Mouse (Mus musculus) neural tube, embryonic 11.5 days (tissue): ENCODE results near the gene Cry2. TPM values are rescaled to one million over a fixed set of nuclear protein-coding genes. Genes with fewer than 3 reads are reported as not detected.
"Not testable (repeated sequence)": the region's sequence is repeated elsewhere in the genome, so short reads cannot be mapped to it uniquely, and the experiment has no call there.

Experiments used
- ATAC-seq: fragments of 200-750 bp; cut with Nextera tagmentation; 2 replicates; pipeline ENCODE4 v1.8.0; 2017; ENCODE audit warnings: moderate number of reproducible peaks, mild to moderate bottlenecking, moderate TSS enrichment, moderate library complexity; ENCODE audit not compliant: insufficient read depth, low FRiP score, low TSS enrichment
- DNase-seq: peaks from one replicate; pipeline ENCODE4 v3.0.0-alpha.2; 2015; ENCODE audit warnings: low spot score
- H3K27ac ChIP-seq: fragments of 300-500 bp; sonication (generic); 2 replicates; pipeline ENCODE4 v1.5.1; 2014; ENCODE audit warnings: low read depth, mild to moderate bottlenecking, low read length
- H3K27me3 ChIP-seq: fragments of 300-500 bp; sonication (generic); 2 replicates; pipeline ENCODE4 v1.6.1; 2014; ENCODE audit warnings: mild to moderate bottlenecking, low read length, mixed read lengths; ENCODE audit not compliant: control insufficient read depth, insufficient read depth
- H3K36me3 ChIP-seq: fragments of 300-500 bp; sonication (generic); 2 replicates; pipeline ENCODE4 v1.6.1; 2014; ENCODE audit warnings: mild to moderate bottlenecking, low read length, moderate library complexity, mixed read lengths; ENCODE audit not compliant: control insufficient read depth, insufficient read depth
- H3K4me1 ChIP-seq: fragments of 300-500 bp; sonication (generic); 2 replicates; pipeline ENCODE4 v1.6.1; 2014; ENCODE audit warnings: low read length, mixed read lengths; ENCODE audit not compliant: control insufficient read depth, insufficient read depth
- H3K4me2 ChIP-seq: fragments of 300-500 bp; sonication (generic); 2 replicates; pipeline ENCODE4 v1.6.1; 2014; ENCODE audit warnings: low read depth, mild to moderate bottlenecking, moderate library complexity
- H3K4me3 ChIP-seq: fragments of 300-500 bp; sonication (generic); 2 replicates; pipeline ENCODE4 v1.5.1; 2014; ENCODE audit warnings: low read depth, low read length
- H3K9ac ChIP-seq: fragments of 300-500 bp; sonication (generic); 2 replicates; pipeline ENCODE4 v1.6.1; 2014; ENCODE audit warnings: mild to moderate bottlenecking, low read length
- H3K9me3 ChIP-seq: fragments of 300-500 bp; sonication (generic); 2 replicates; pipeline ENCODE4 v1.6.1; 2016; ENCODE audit warnings: low read length; ENCODE audit not compliant: control insufficient read depth
- WGBS: fragments of 180-500 bp; shearing (Covaris S2); extraction: QIAGEN DNeasy Blood & Tissue Kit; methylation state at CpG from one replicate; pipeline ENCODE4 v1.1.7; 2014; 5-methylcytosine and 5-hydroxymethylcytosine counted together
- polyA plus RNA-seq: library from polyadenylated mRNA; unstranded; fragments of >200 nt; fragmentation: Nextera tagmentation; extraction: Ambion mirVana; gene quantifications from 2 replicates; pipeline ENCODE4 v1.2.1, GENCODE M21; 2014

Cry2 gene
- polyA plus RNA-seq, 1 experiment from 2014 or later: 21.4 TPM

GRCm38 (mm10) chr2:92400682-92401081 lies 33.2 kb downstream of the Cry2 start:
- H3K4me3 ChIP-seq: peak overlapping the region; percentile 72
- H3K27me3 ChIP-seq: no peaks in the 10 kb centered on the region
- H3K4me2 ChIP-seq: peak overlapping the region; percentile 64
- WGBS: 3% methylated on average over 22 of the region's 22 CpGs
- DNase-seq (no peak), ATAC-seq (no peak)
- H3K36me3 ChIP-seq: 0 out of 2 replicates have a peak, but pooled peaks cover 3% of the 10 kb centered on the region
- no peak overlapping the region; the same call in 1 of the 2 replicates for H3K27ac ChIP-seq
- peaks cover 19% of the 10 kb centered on the region for H3K4me1 ChIP-seq
- H3K9me3 ChIP-seq: no peaks in the 10 kb centered on the region
- peak overlapping the region; percentile 86 for H3K9ac ChIP-seq

- peaks cover 19% of the 10 kb centered on the region for H3K4me1 ChIP-seq
- not testable (repeated sequence) for H3K9ac ChIP-seq
These were observed 34.0 kb downstream of the Cry2 start for GRCm38 (mm10) chr2:92399877-92400276.

GRCm38 (mm10) chr2:92397436-92397835 lies 36.4 kb downstream of the Cry2 start:
- H3K9me3 ChIP-seq: no peaks in the 10 kb centered on the region
- no peak overlapping the region for H3K4me2 ChIP-seq
- H3K27ac ChIP-seq: no peak overlapping the region
- H3K9ac ChIP-seq: no peak overlapping the region
- H3K4me3 ChIP-seq: no peak overlapping the region
- H3K36me3 ChIP-seq: no peaks in the 10 kb centered on the region
- WGBS: 80% methylated on average over 1 of the region's 1 CpGs
- ATAC-seq (no peak), DNase-seq (no peak)
- H3K27me3 ChIP-seq: no peaks in the 10 kb centered on the region
- H3K4me1 ChIP-seq: peaks cover 26% of the 10 kb centered on the region

More at GRCm38 (mm10) chr2:92399877-92400276, 34.0 kb downstream of the Cry2 start:
- H3K36me3 ChIP-seq, H3K4me3 ChIP-seq, H3K27me3 ChIP-seq, H3K9me3 ChIP-seq, H3K27ac ChIP-seq, DNase-seq, ATAC-seq: not testable (repeated sequence)
- 75% methylated on average over 1 of the region's 4 CpGs for WGBS
- H3K4me2 ChIP-seq: peak overlapping the region; percentile 64

- Histone ChIP-seq H3K27me3 (no peaks in the 10 kb centered on the region), H3K9ac (no peak overlapping the region), H3K27ac (no peak overlapping the region), H3K36me3 (no peaks in the 10 kb centered on the region), H3K9me3 (no peaks in the 10 kb centered on the region), H3K4me2 (no peak overlapping the region), H3K4me3 (no peak overlapping the region), H3K4me1 (peaks cover 40% of the 10 kb centered on the region)
- DNase-seq (no peak), ATAC-seq (no peak)
- WGBS: 90% methylated on average over 3 of the region's 3 CpGs
These were observed 38.3 kb downstream of the Cry2 start for GRCm38 (mm10) chr2:92395535-92395934.

GRCm38 (mm10) chr2:92392318-92393264 lies 41.3 kb downstream of the Cry2 start:
- ATAC-seq: 0 out of 2 replicates have a peak, but pooled peaks have one; percentile 7
- WGBS: 3% methylated on average over 26 of the region's 26 CpGs
- peaks cover 54% of the 10 kb centered on the region for H3K4me1 ChIP-seq

GRCm38 (mm10) chr2:92391703-92392317 lies 42.0 kb downstream of the Cry2 start:
- DNase-seq: no peak
- peaks cover 48% of the 10 kb centered on the region for H3K4me1 ChIP-seq

More at GRCm38 (mm10) chr2:92392318-92393264, 41.3 kb downstream of the Cry2 start:
- Histone ChIP-seq H3K9me3 (no peaks in the 10 kb centered on the region), H3K4me3 (peak overlapping the region; percentile 39), H3K9ac (peak overlapping the region; percentile 62), H3K4me2 (peak overlapping the region; percentile 58), H3K27me3 (no peaks in the 10 kb centered on the region), H3K27ac (peak overlapping the region; percentile 93), H3K36me3 (no peaks in the 10 kb centered on the region)
- peak; percentile 84 for DNase-seq

GRCm38 (mm10) chr2:92391116-92391515 lies 42.7 kb downstream of the Cry2 start:
- H3K4me3 ChIP-seq: 0 out of 2 replicates have a peak overlapping the region, but pooled peaks have one; percentile 39

More at GRCm38 (mm10) chr2:92391703-92392317, 42.0 kb downstream of the Cry2 start:
- Histone ChIP-seq H3K27ac (peak overlapping the region; percentile 93), H3K9me3 (no peaks in the 10 kb centered on the region), H3K36me3 (peaks cover 2% of the 10 kb centered on the region), H3K4me2 (peak overlapping the region; percentile 58), H3K9ac (peak overlapping the region; percentile 62), H3K4me3 (peak overlapping the region; percentile 39), H3K27me3 (no peaks in the 10 kb centered on the region)
- ATAC-seq: 0 out of 2 replicates have a peak, but pooled peaks have one; percentile 0
- WGBS: 22% methylated on average over 11 of the region's 11 CpGs

GRCm38 (mm10) chr2:92390206-92390930 lies 43.5 kb downstream of the Cry2 start:
- H3K27me3 ChIP-seq: no peaks in the 10 kb centered on the region
- H3K9ac ChIP-seq: no peak overlapping the region
- ATAC-seq (no peak), DNase-seq (no peak)
- WGBS: 85% methylated on average over 6 of the region's 6 CpGs
- H3K4me3 ChIP-seq: no peak overlapping the region
- no peaks in the 10 kb centered on the region for H3K9me3 ChIP-seq
- peaks cover 12% of the 10 kb centered on the region for H3K36me3 ChIP-seq
- no peak overlapping the region for H3K27ac ChIP-seq
- peaks cover 48% of the 10 kb centered on the region for H3K4me1 ChIP-seq
- peak overlapping the region; percentile 89 for H3K4me2 ChIP-seq

More at GRCm38 (mm10) chr2:92391116-92391515, 42.7 kb downstream of the Cry2 start:
- Histone ChIP-seq H3K4me1 (peaks cover 48% of the 10 kb centered on the region), H3K36me3 (peaks cover 7% of the 10 kb centered on the region), H3K27ac (peak overlapping the region; percentile 93), H3K27me3 (no peaks in the 10 kb centered on the region), H3K9me3 (no peaks in the 10 kb centered on the region), H3K9ac (no peak overlapping the region), H3K4me2 (peak overlapping the region; percentile 58)
- DNase-seq: no peak
- no peak for ATAC-seq
- WGBS: 92% methylated on average over 8 of the region's 8 CpGs
